Mouse (Mus musculus) left cerebral cortex, postnatal 14 days (tissue): ENCODE results near the gene Vmn1r13. TPM values are rescaled to one million over a fixed set of nuclear protein-coding genes. Genes with fewer than 3 reads are reported as not detected.
"Not testable (repeated sequence)": the region's sequence is repeated elsewhere in the genome, so short reads cannot be mapped to it uniquely, and the experiment has no call there.

ENCODE experiments used
- DNase-seq, 2 experiments: peaks; one replicate each; pipeline ENCODE4 v3.0.0; 2021 to 2022; ENCODE audit warnings: low spot score in 2 of 2, mixed read lengths in 1 of 2
- intact Hi-C: fragments of 180-260 bp; cut with DNase I; formaldehyde crosslinking; loops from one replicate; pipeline ENCODE4 v1.15.1; 2025
- long read RNA-seq, 2 experiments: library from polyadenylated mRNA; stranded (forward); transcript quantifications; one replicate each; pipeline ENCODE4 v2.0.0; 2021
- total RNA-seq, 2 experiments: library from RNA; stranded (reverse); gene quantifications; 2 replicates each; pipeline ENCODE4 v1.2.3; 2021

Vmn1r13 gene
- total RNA-seq: not detected
- long read RNA-seq, experiment 1: 0 reads
- long read RNA-seq, experiment 2: 0 reads

DNA sequence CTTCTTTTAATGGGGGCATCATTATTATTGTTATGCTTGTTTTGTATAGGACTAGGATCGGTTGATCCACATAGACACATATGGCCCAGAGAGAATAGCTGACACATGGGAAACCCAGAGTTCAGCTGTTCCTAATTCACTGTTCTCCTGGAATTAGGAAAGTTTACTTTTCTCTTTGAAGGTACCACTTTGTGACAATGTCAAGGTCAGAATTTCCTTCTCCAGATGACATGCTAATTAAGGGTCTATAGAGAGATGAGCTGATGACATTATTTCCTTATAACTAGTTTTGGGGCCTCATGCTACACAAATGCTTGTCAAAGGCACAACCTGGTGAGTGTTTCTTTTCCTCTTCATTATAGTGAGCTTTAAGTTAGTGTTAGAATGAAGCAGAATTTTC lies at the start of gene Vmn1r13:
Gene Vmn1r13, plus strand, starts transcription at position 301 of the 400 bp plus-strand sequence.
- intact Hi-C loops, DNase-seq: not testable (repeated sequence)

DNA sequence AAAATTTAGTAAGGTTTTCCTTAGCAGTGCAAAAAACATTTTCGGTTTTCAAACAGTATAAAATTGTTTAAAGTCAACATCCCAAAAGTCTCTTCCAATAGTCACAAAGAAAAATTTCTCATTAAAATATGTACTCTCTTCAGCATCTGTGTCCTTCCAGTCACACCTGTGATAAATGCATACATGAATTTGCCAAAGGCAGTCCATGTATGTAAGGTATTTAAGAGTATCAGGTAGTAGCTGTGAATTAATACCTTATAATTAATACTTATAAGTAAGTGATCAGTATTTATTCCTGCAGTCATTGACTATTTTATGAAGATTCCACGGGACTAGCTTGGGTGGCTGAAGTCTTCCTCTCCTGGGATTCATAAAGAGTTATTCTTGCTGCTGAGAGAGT lies 46.5 kb upstream of the Vmn1r13 start, which contains the start of gene Vmn1r12:
Gene Vmn1r12, plus strand, starts transcription at position 301 of the 400 bp plus-strand sequence.
- intact Hi-C loops: no loop called here
- DNase-seq: no peak

DNA sequence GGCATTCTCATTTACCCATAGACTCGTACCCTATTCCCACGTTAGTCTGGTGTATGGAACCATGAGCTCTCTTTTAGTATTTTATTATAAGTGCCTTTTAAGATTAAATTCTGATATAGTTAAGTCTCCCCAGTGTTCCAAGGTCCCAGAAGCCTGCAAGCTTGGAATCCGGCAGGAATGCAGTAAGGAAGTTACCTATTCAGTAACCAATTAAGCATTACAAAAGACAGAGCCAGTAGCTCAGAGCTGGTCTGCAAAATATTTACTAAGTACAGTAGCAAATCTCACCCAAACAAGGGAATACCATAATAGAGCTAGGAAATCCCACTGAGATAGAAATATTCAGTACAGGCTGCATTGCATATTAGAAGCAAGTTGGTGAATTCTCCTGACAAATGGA lies 13.1 kb upstream of the Vmn1r13 start:
- DNase-seq, intact Hi-C loops: not testable (repeated sequence)

DNA sequence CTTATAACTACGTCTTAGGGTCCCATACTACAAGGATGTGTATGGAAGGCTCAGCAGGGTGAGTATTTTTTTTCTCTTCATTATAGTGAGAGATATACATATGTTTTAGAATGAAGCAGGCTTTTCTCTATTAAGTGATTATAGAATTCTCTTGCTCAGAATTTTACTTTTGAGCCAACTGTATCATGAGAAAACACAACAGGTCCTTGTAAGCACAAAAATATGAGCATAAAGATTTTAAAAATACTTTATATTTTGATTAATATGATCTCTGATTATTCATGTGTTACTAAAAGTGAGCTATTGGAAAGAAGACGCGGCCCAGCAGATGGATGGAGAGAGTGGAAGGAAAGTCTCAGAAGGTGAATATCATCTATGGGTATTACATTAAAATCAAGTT lies 28.3 kb downstream of the Vmn1r13 start, which contains the start of gene Vmn1r14:
Gene Vmn1r14, plus strand, starts transcription at position 301 of the 400 bp plus-strand sequence.
- DNase-seq: no peak
- intact Hi-C loops: no loop called here

DNA sequence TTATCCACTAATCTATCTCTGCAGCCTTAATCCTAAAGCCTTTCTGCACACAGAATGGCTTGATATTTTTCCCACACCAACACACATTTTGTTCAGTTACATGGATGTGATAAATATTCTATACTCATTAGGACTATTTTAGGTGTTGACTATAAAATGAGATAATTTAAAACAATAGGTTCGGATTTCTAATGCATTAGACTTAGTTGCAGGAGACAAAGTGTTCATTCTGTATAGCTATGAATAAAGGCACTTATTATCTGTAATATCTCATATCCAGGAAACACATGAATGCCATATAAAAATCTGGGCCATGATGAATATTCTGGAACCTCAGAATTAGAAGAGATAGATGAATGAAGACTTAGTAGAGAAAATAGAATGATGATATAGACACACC lies 54.6 kb downstream of the Vmn1r13 start, which contains the start of gene Vmn1r15:
Gene Vmn1r15, plus strand, starts transcription at position 301 of the 400 bp plus-strand sequence.
- no peak for DNase-seq
- intact Hi-C loops: no loop called here

DNA sequence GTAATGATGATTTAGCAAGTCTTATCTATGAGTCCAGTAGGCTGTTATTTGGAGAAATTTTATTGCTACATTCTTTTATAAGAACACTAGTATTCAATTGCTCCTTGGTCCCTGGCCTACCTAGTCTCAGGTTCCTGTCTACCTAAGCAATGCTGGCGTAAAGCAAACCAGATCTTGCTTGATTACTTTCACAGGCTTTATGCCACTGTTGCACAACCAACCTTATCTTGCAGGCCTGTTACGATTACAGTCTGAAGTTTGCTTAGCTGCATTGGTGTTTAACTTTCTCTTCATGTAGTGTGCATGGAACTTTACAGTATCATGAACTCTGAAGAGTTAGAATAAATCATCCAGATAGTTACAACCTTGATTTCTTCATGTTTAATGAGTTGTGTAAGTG lies 57.9 kb downstream of the Vmn1r13 start:
- intact Hi-C loops: no loop called here
- no peak for DNase-seq

Other genes with a start within 250 kb of the Vmn1r13 start
- gene Vmn1r5, start 233.0 kb upstream of the Vmn1r13 start, total RNA-seq: not detected
- gene Vmn1r6, start 206.0 kb upstream of the Vmn1r13 start, total RNA-seq: not detected
- gene Vmn1r7, start 178.0 kb upstream of the Vmn1r13 start, total RNA-seq: not detected
- gene Vmn1r8, start 171.0 kb upstream of the Vmn1r13 start, total RNA-seq: not detected
- not detected for gene Vmn1r9, start 136.5 kb upstream of the Vmn1r13 start, total RNA-seq
- not detected for gene Vmn1r10, start 93.8 kb upstream of the Vmn1r13 start, total RNA-seq
- gene Vmn1r11, start 69.8 kb upstream of the Vmn1r13 start, total RNA-seq: not detected
- not detected for gene Vmn1r12, start 46.4 kb upstream of the Vmn1r13 start, total RNA-seq
- gene Vmn1r14, start 28.4 kb downstream of the Vmn1r13 start, total RNA-seq: not detected
- not detected for gene Vmn1r15, start 54.7 kb downstream of the Vmn1r13 start, total RNA-seq
- not detected for gene Vmn1r16, start 126.2 kb downstream of the Vmn1r13 start, total RNA-seq
- not detected for gene Vmn1r17, start 160.4 kb downstream of the Vmn1r13 start, total RNA-seq
- under 1 TPM; 0.02 TPM for gene Vmn1r18, start 192.5 kb downstream of the Vmn1r13 start, total RNA-seq
- not detected for gene Vmn1r19, start 200.5 kb downstream of the Vmn1r13 start, total RNA-seq
- not detected for gene Vmn1r20, start 225.6 kb downstream of the Vmn1r13 start, total RNA-seq